Mouse (Mus musculus) lung, adult 2 months (tissue): ENCODE measurements at regions not wholly inside any gene's neighbourhood (a gene's known extent, or its start where the extent isn't known, plus 50 kb on each side); places are given as distances from the start of the nearest gene placed in this dataset.
"Not testable (repeated sequence)": the region's sequence is repeated elsewhere in the genome, so short reads cannot be mapped to it uniquely, and the experiment has no call there.

Experiments used
- CTCF ChIP-seq: fragments of 200-500 bp; IDR thresholded peaks from 2 replicates; pipeline ENCODE4 v1.5.1; 2011; ENCODE audit warnings: mild to moderate bottlenecking, low read length, control low read depth; ENCODE audit not compliant: insufficient read depth
- POLR2A ChIP-seq: fragments of 200-500 bp; IDR thresholded peaks from 2 replicates; pipeline ENCODE4 v1.6.1; 2011; ENCODE audit warnings: low read depth, mild to moderate bottlenecking, control low read depth, low read length, borderline replicate concordance; ENCODE audit errors: extremely low read depth

GRCm38 (mm10) chr8:35162166-35162565, 603.4 kb upstream of the Gm19410 start:
- TF ChIP-seq CTCF, POLR2A: not testable (repeated sequence)
